In the genomic region with DNA sequence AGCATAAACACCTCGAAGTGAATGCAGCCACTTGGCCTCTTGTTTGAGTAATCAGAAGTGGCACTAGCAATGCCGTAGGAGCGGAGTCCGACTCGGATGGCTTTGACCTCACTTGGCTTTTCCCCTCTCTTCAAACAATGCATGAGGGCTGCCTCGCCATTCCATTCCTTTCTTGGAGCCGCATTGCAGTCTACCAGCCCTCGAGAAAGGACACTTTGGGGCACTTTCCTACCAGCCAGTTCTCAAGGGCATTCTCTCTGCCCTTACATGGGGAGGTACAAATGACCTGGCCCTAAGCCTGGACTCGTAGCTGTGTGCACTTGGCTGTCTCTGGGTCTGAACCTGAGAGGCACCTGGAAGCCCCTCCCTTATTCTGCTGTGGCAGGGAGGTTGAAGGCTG, we compare ENCODE assay signal across 18 mouse cellular contexts.
DNase-seq lines count a peak whose midpoint lies in the region; ATAC-seq and TF ChIP-seq lines count a peak whose summit lies in the region.
"Had no signal": no experiment of that assay in that cellular context is flagged by ENCODE, and none has a peak within 500 bp of the region (broad histone marks: within the 10 kb centered on the region; RNA-seq: fewer than 3 reads in every experiment).

No protein-coding gene starts in this region.

- no peaks in the 10 kb centered on the region for H3K79me2 ChIP-seq in liver, adult 2 months (ENCODE audit: control insufficient read depth, insufficient read depth, low read length)

- H3K4me2 ChIP-seq in liver, postnatal 0 days (ENCODE audit: low read depth, low read length) = no peak overlapping the region
- H3K4me2 ChIP-seq in heart, embryonic 15.5 days = peak overlapping the region; percentile 1; the same call in 1 of the 2 replicates
- no peak overlapping the region for H3K4me2 ChIP-seq in lung, embryonic 15.5 days
- H3K4me2 ChIP-seq: hindbrain, embryonic 15.5 days; limb, embryonic 12.5 days; midbrain, embryonic 15.5 days; stomach, embryonic 15.5 days had no signal

- no peak for ATAC-seq in liver, postnatal 0 days
- peak; percentile 61 for ATAC-seq in heart, embryonic 15.5 days (replicated peaks; ENCODE audit: insufficient number of reproducible peaks, insufficient read depth, low FRiP score, low read depth)
- ATAC-seq in lung, embryonic 15.5 days (ENCODE audit: borderline replicate concordance, extremely low read depth, low FRiP score, low TSS enrichment) = no peak
- ATAC-seq: forebrain, postnatal 0 days; midbrain, embryonic 15.5 days had no signal

- TF ChIP-seq POLR2A in liver, adult 2 months (IDR thresholded peaks at IDR 0.05; ENCODE audit: extremely low read depth, insufficient read depth, low read length) = no peak

- WGBS in liver, adult 2 months = 35% methylated on average over 9 of the region's 9 CpGs
- WGBS in liver, postnatal 0 days (ENCODE audit: insufficient replicate concordance) = 63% methylated on average over 9 of the region's 9 CpGs
- WGBS in heart, embryonic 15.5 days = 44% methylated on average over 9 of the region's 9 CpGs
- 60% methylated on average over 9 of the region's 9 CpGs for WGBS in lung, embryonic 15.5 days

- no peak overlapping the region for H3K4me3 ChIP-seq in liver, adult 2 months (ENCODE audit: insufficient read depth, low read depth, low read length)
- no peak overlapping the region for H3K4me3 ChIP-seq in liver, postnatal 0 days (ENCODE audit: low read depth, low read length)
- no peak overlapping the region for H3K4me3 ChIP-seq in heart, embryonic 15.5 days
- H3K4me3 ChIP-seq in lung, embryonic 15.5 days = no peak overlapping the region
- H3K4me3 ChIP-seq: erythroblast, embryonic 14.5 days; hindbrain, embryonic 15.5 days; limb, embryonic 12.5 days; midbrain, embryonic 15.5 days; stomach, embryonic 15.5 days had no signal

- no peak overlapping the region for H3K27ac ChIP-seq in liver, adult 2 months (replicated peaks; ENCODE audit: insufficient read depth, low read depth, low read length)
- no peak overlapping the region for H3K27ac ChIP-seq in liver, postnatal 0 days (ENCODE audit: low read depth)
- peak overlapping the region; percentile 68 for H3K27ac ChIP-seq in heart, embryonic 15.5 days
- H3K27ac ChIP-seq in lung, embryonic 15.5 days = peak overlapping the region; percentile 47
- H3K27ac ChIP-seq: hindbrain, embryonic 15.5 days; limb, embryonic 12.5 days; macrophage; midbrain, embryonic 15.5 days; stomach, embryonic 15.5 days had no signal

- H3K9ac ChIP-seq in liver, adult 2 months (ENCODE audit: low read depth, low read length) = no peak overlapping the region
- no peak overlapping the region for H3K9ac ChIP-seq in liver, postnatal 0 days (replicated peaks)
- H3K9ac ChIP-seq in heart, embryonic 15.5 days = no peak overlapping the region
- no peak overlapping the region for H3K9ac ChIP-seq in lung, embryonic 15.5 days
- H3K9ac ChIP-seq: forebrain, postnatal 0 days; hindbrain, embryonic 15.5 days; limb, embryonic 12.5 days; midbrain, embryonic 15.5 days; stomach, embryonic 15.5 days had no signal

- H3K27me3 ChIP-seq in liver, adult 2 months (ENCODE audit: control insufficient read depth, insufficient read depth, low read length) = no peaks in the 10 kb centered on the region
- H3K27me3 ChIP-seq in liver, postnatal 0 days (ENCODE audit: insufficient read depth, low read length) = no peaks in the 10 kb centered on the region
- H3K27me3 ChIP-seq in heart, embryonic 15.5 days = no peaks in the 10 kb centered on the region
- H3K27me3 ChIP-seq in lung, embryonic 15.5 days = no peaks in the 10 kb centered on the region
- H3K27me3 ChIP-seq: hindbrain, embryonic 15.5 days; limb, embryonic 12.5 days; midbrain, embryonic 15.5 days; stomach, embryonic 15.5 days had no signal

- TF ChIP-seq EP300 in liver, postnatal 0 days (IDR thresholded peaks at IDR 0.05; ENCODE audit: low read depth) = no peak

- H3K4me1 ChIP-seq in liver, adult 2 months (ENCODE audit: control insufficient read depth, insufficient read depth, low read length) = no peaks in the 10 kb centered on the region; the same call in 1 of the 2 replicates
- no peaks in the 10 kb centered on the region for H3K4me1 ChIP-seq in liver, postnatal 0 days (ENCODE audit: insufficient read depth)
- peaks cover 41% of the 10 kb centered on the region for H3K4me1 ChIP-seq in heart, embryonic 15.5 days (replicated peaks)
- H3K4me1 ChIP-seq in lung, embryonic 15.5 days = peaks cover 23% of the 10 kb centered on the region
- H3K4me1 ChIP-seq: hindbrain, embryonic 15.5 days; midbrain, embryonic 15.5 days had no signal

- H3K9me3 ChIP-seq in liver, postnatal 0 days (ENCODE audit: low read length) = no peaks in the 10 kb centered on the region
- no peaks in the 10 kb centered on the region for H3K9me3 ChIP-seq in heart, embryonic 15.5 days (replicated peaks)
- H3K9me3 ChIP-seq in lung, embryonic 15.5 days = no peaks in the 10 kb centered on the region
- H3K9me3 ChIP-seq: hindbrain, embryonic 15.5 days; midbrain, embryonic 15.5 days; stomach, embryonic 15.5 days had no signal

- no peaks in the 10 kb centered on the region for H3K36me3 ChIP-seq in liver, adult 2 months (ENCODE audit: control insufficient read depth, insufficient read depth, low read length)
- no peaks in the 10 kb centered on the region for H3K36me3 ChIP-seq in liver, postnatal 0 days (replicated peaks; ENCODE audit: insufficient read depth, low read length)
- H3K36me3 ChIP-seq in heart, embryonic 15.5 days = no peaks in the 10 kb centered on the region
- no peaks in the 10 kb centered on the region for H3K36me3 ChIP-seq in lung, embryonic 15.5 days
- H3K36me3 ChIP-seq: hindbrain, embryonic 15.5 days; midbrain, embryonic 15.5 days; stomach, embryonic 15.5 days had no signal

- DNase-seq in liver, adult 2 months (ENCODE audit: extremely low read depth, low read depth, low spot score) = peak; percentile 51
- no peak for DNase-seq in liver, postnatal 0 days
- DNase-seq in retina, postnatal 1 day = no peak
- DNase-seq in gastrocnemius, adult 8-10 months (ENCODE audit: low spot score in 2 of 2) = no peak
- no peak for DNase-seq in layer of hippocampus, adult 11-12 months (ENCODE audit: low spot score)
- DNase-seq: cerebellum, adult 9-11 months; embryo, embryonic 11 days; forebrain, postnatal 0 days; gastrocnemius, postnatal 25 days; thymus, postnatal 14 days had no signal

- TF ChIP-seq CTCF in liver, adult 2 months (IDR thresholded peaks at IDR 0.05; ENCODE audit: low read depth, low read length) = no peak
- no peak for TF ChIP-seq CTCF in liver, postnatal 0 days (IDR thresholded peaks at IDR 0.05; ENCODE audit: low read depth)

Comparison
In these comparisons a context has a peak if more than half of its experiments do, and no peak if none do; other contexts are left out.
1. H3K27ac ChIP-seq: peak in heart, embryonic 15.5 days (single experiment) and lung, embryonic 15.5 days (single experiment); none in liver, adult 2 months (single experiment) and liver, postnatal 0 days (single experiment).